Mouse (Mus musculus) liver, adult 2 months (tissue): ENCODE measurements around the gene Celf6.

Experiments used
- CTCF ChIP-seq: fragments of 200-500 bp; IDR thresholded peaks from 2 replicates; pipeline ENCODE4 v1.5.1; 2011; ENCODE audit warnings: low read depth, low read length, control low read depth
- POLR2A ChIP-seq: fragments of 200-500 bp; IDR thresholded peaks from 2 replicates; pipeline ENCODE4 v1.6.1; 2011; ENCODE audit warnings: low read length, control low read depth; ENCODE audit not compliant: insufficient read depth; ENCODE audit errors: extremely low read depth

GRCm38 (mm10) chr9:59541617-59542016 is 36.1 kb upstream of the Celf6 start:
- TF ChIP-seq CTCF (no peak), POLR2A (no peak)
